Mouse (Mus musculus) heart, postnatal 0 days (tissue): ENCODE data around the gene Gps2. TPM values are rescaled to one million over a fixed set of nuclear protein-coding genes. Genes with fewer than 3 reads are reported as not detected.

ENCODE experiments used
- ATAC-seq: fragments of 200-750 bp; cut with Nextera tagmentation; 2 replicates; pipeline ENCODE4 v1.8.0; 2017; ENCODE audit warnings: low read depth, moderate number of reproducible peaks, moderate library complexity; ENCODE audit not compliant: insufficient read depth
- DNase-seq: peaks from one replicate; pipeline ENCODE4 v3.0.0-alpha.2; 2016; ENCODE audit warnings: low spot score
- H3K27ac ChIP-seq: fragments of 300-500 bp; sonication (generic); 2 replicates; pipeline ENCODE4 v1.5.1; 2014; ENCODE audit warnings: low read depth, mild to moderate bottlenecking
- H3K27me3 ChIP-seq: fragments of 300-500 bp; sonication (generic); 2 replicates; pipeline ENCODE4 v1.6.1; 2014; ENCODE audit warnings: low read length, mixed read lengths; ENCODE audit not compliant: control insufficient read depth, insufficient read depth
- H3K36me3 ChIP-seq: fragments of 300-500 bp; sonication (generic); replicated peaks from 2 replicates; pipeline ENCODE4 v1.6.1; 2014; ENCODE audit warnings: low read length, mixed read lengths; ENCODE audit not compliant: control insufficient read depth, insufficient read depth
- H3K4me1 ChIP-seq: fragments of 300-500 bp; sonication (generic); 2 replicates; pipeline ENCODE4 v1.6.1; 2014; ENCODE audit warnings: antibody characterized with exemption; ENCODE audit not compliant: control insufficient read depth, insufficient read depth
- H3K4me2 ChIP-seq: fragments of 300-500 bp; sonication (generic); 2 replicates; pipeline ENCODE4 v1.6.1; 2014; ENCODE audit warnings: low read depth, mild to moderate bottlenecking, low read length, moderate library complexity
- H3K4me3 ChIP-seq: fragments of 300-500 bp; sonication (generic); 2 replicates; pipeline ENCODE4 v1.5.1; 2014; ENCODE audit warnings: low read depth, low read length
- H3K9ac ChIP-seq: fragments of 300-500 bp; sonication (generic); replicated peaks from 2 replicates; pipeline ENCODE4 v1.6.1; 2014; ENCODE audit warnings: low read depth, low read length, mixed read lengths
- H3K9me3 ChIP-seq: fragments of 300-500 bp; sonication (generic); replicated peaks from 2 replicates; pipeline ENCODE4 v1.6.1; 2016; ENCODE audit warnings: low read length; ENCODE audit not compliant: control insufficient read depth
- CTCF ChIP-seq: IDR thresholded peaks from 2 replicates; pipeline ENCODE4 v1.5.1; 2016; ENCODE audit warnings: antibody characterized with exemption, control low read depth, low read depth
- EP300 ChIP-seq: IDR thresholded peaks from 2 replicates; pipeline ENCODE4 v1.6.1; 2016; ENCODE audit warnings: antibody characterized with exemption, low read depth
- WGBS: fragments of 180-500 bp; shearing (Covaris S2); extraction: QIAGEN DNeasy Blood & Tissue Kit; methylation state at CpG from one replicate; pipeline ENCODE4 v1.1.7; 2014; 5-methylcytosine and 5-hydroxymethylcytosine counted together
- polyA plus RNA-seq: library from polyadenylated mRNA; unstranded; fragments of >200 nt; fragmentation: Nextera tagmentation; extraction: Ambion mirVana; gene quantifications from 2 replicates; pipeline ENCODE4 v1.2.1, GENCODE M21; 2015
- total RNA-seq: library from RNA; depleted of rRNA; stranded (reverse); fragments of >200 nt; gene quantifications from 2 replicates; pipeline ENCODE4 v1.2.3, GENCODE M21; 2014; ENCODE audit warnings: low replicate concordance

Gps2 gene
- total and polyA plus RNA-seq, 2 experiments from 2014 or later = 37.1 to 48.6 TPM

GRCm38 (mm10) chr11:69936156-69936555 lies 22.5 kb downstream of the Gps2 start:
- no peaks in the 10 kb centered on the region for H3K9me3 ChIP-seq
- H3K4me2 ChIP-seq = peak overlapping the region; percentile 92
- H3K27ac ChIP-seq = peak overlapping the region; percentile 88
- H3K4me1 ChIP-seq = peaks cover 30% of the 10 kb centered on the region
- H3K36me3 ChIP-seq = no peaks in the 10 kb centered on the region
- WGBS = 4% methylated on average over 29 of the region's 30 CpGs
- ATAC-seq (no peak), DNase-seq (no peak)
- H3K4me3 ChIP-seq = peak overlapping the region; percentile 57
- peak overlapping the region; percentile 51 for H3K9ac ChIP-seq
- no peak for TF ChIP-seq CTCF
- TF ChIP-seq EP300 = no peak
- H3K27me3 ChIP-seq = peaks cover 8% of the 10 kb centered on the region

DNA sequence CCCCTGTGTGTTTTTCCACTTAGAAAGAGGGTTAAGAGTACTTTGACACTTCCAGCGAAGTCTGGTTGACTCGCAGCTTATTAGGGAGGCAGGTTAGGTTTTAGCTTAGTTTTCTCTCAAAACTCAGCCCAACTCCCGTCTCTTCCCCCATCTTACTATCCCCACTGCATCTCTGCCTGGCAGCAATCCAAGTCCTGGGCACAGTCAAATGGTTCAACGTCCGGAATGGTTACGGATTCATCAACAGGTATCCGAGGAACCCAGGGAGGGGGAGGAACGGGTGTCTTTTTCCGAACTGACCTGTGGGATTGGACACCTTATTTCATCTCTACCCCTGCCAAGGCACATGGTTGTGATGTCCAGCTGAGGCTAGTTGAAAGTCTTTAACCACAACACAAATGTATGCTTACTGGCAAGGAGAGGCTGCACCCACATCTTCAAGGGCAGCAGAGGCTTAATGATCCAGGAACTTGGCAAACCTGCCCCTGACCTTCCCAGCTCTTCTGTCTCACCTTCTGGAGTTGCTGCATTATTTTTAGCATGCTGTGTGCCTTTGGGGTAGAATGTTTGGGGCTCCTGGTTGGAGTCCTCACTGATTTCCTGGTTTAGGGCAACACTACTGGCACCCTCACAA lies 23.1 kb downstream of the Gps2 start:
- peak overlapping the region; percentile 88 for H3K27ac ChIP-seq
- H3K27me3 ChIP-seq = peaks cover 8% of the 10 kb centered on the region
- H3K4me2 ChIP-seq = peak overlapping the region; percentile 92
- H3K4me1 ChIP-seq = peaks cover 30% of the 10 kb centered on the region
- H3K36me3 ChIP-seq = no peaks in the 10 kb centered on the region
- H3K9me3 ChIP-seq = no peaks in the 10 kb centered on the region
- peak; percentile 6; the same call in 1 of the 2 replicates for ATAC-seq
- WGBS = 41% methylated on average over 9 of the region's 9 CpGs
- peak overlapping the region; percentile 51; the same call in 1 of the 2 replicates for H3K9ac ChIP-seq
- peak; percentile 50 for DNase-seq
- TF ChIP-seq EP300 (no peak), CTCF (no peak)
- H3K4me3 ChIP-seq = peak overlapping the region; percentile 57

DNA sequence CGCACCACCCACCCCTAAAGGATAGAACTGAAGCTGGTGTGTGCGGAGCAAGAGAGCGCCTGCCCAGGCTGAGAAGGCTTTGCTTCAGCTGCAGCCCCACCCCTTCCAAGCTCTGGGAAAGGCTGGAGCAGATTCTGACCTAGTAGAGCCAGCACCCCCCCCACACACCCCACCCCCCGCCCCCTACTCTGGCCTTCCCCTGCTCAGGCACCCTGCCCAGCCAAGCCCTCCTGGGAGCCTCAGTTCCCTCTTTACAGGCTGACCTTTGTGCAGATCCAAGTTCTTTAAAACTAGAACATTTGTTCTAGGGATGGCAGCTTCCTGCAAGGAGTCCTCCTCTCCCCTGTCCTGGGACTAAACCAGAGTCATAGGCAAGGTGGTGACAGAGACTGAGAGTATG lies 23.7 kb downstream of the Gps2 start:
- peak; percentile 15; the same call in 1 of the 2 replicates for ATAC-seq

GRCm38 (mm10) chr11:69937834-69938233 lies 24.1 kb downstream of the Gps2 start:
- Histone ChIP-seq H3K9me3 (no peaks in the 10 kb centered on the region), H3K4me3 (no peak overlapping the region), H3K4me1 (peaks cover 30% of the 10 kb centered on the region), H3K27ac (peak overlapping the region; percentile 88), H3K9ac (peak overlapping the region; percentile 51; the same call in 1 of the 2 replicates), H3K4me2 (no peak overlapping the region), H3K27me3 (peaks cover 8% of the 10 kb centered on the region), H3K36me3 (peaks cover 8% of the 10 kb centered on the region)
- WGBS = 56% methylated on average over 5 of the region's 5 CpGs
- TF ChIP-seq EP300 = no peak
- no peak for TF ChIP-seq CTCF
- no peak for ATAC-seq
- no peak for DNase-seq

More for the DNA sequence above, 23.7 kb downstream of the Gps2 start:
- Histone ChIP-seq H3K27me3 (peaks cover 8% of the 10 kb centered on the region), H3K27ac (peak overlapping the region; percentile 88), H3K4me3 (no peak overlapping the region), H3K9ac (peak overlapping the region; percentile 51; the same call in 1 of the 2 replicates), H3K4me1 (peaks cover 30% of the 10 kb centered on the region), H3K4me2 (peak overlapping the region; percentile 92), H3K9me3 (no peaks in the 10 kb centered on the region), H3K36me3 (0 out of 2 replicates have a peak, but pooled peaks cover 3% of the 10 kb centered on the region)
- WGBS = 26% methylated on average over 4 of the region's 4 CpGs
- TF ChIP-seq EP300 = no peak
- no peak for TF ChIP-seq CTCF
- peak; percentile 53 for DNase-seq

GRCm38 (mm10) chr11:69938401-69938979 lies 24.8 kb downstream of the Gps2 start:
- H3K9me3 ChIP-seq = no peaks in the 10 kb centered on the region
- DNase-seq (no peak), ATAC-seq (no peak)
- WGBS = 46% methylated on average over 9 of the region's 9 CpGs
- no peak overlapping the region for H3K27ac ChIP-seq
- no peak overlapping the region for H3K4me3 ChIP-seq
- no peak overlapping the region for H3K4me2 ChIP-seq
- peaks cover 8% of the 10 kb centered on the region for H3K27me3 ChIP-seq
- TF ChIP-seq CTCF = no peak
- TF ChIP-seq EP300 = no peak
- H3K36me3 ChIP-seq = peaks cover 14% of the 10 kb centered on the region
- no peak overlapping the region for H3K9ac ChIP-seq
- peaks cover 30% of the 10 kb centered on the region for H3K4me1 ChIP-seq
